Mouse (Mus musculus) 3134 (cell line): ENCODE data around the gene Rgs19.

Experiments used
- DNase-seq: peaks from one replicate; pipeline ENCODE4 v3.0.0-alpha.2; 2011; ENCODE audit warnings: low spot score; ENCODE audit not compliant: insufficient read length; ENCODE audit errors: extremely low read depth

Gene Rgs19

GRCm38 (mm10) chr2:181684713-181685112 lies 9.1 kb downstream of the Rgs19 start:
- DNase-seq = no peak

GRCm38 (mm10) chr2:181683381-181683780 lies 10.4 kb downstream of the Rgs19 start:
- DNase-seq = no peak

- DNase-seq = no peak
These were observed 11.8 kb downstream of the Rgs19 start for GRCm38 (mm10) chr2:181681978-181682377.

DNA sequence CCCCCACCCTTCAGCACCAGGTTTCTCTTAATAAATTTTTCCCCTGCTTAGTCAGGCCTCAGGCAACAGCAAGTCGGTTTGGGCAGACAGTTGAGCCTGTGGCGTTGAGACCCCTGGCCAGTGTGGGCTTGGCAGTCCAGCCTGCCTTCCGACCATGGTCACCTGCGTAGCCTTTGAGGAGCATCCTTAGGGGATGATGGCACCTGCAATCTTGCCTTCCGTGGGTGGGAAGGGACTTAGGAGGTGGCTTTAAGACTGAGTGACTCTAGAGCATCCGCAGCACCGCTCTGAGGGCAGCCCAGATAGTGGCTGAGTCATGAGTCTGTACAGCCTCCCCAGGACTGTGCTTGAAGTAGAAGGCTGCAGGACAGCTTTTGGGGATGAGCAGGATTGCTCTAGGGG lies 13.1 kb downstream of the Rgs19 start:
- DNase-seq = peak; percentile 61

- peak; percentile 84 for DNase-seq
These were observed 13.6 kb downstream of the Rgs19 start, which contains the start of gene Tcea2 for GRCm38 (mm10) chr2:181679951-181680715. Gene Tcea2 (plus strand): TSS chr2:181680310.

- DNase-seq = peak; percentile 62
These were observed 15.0 kb downstream of the Rgs19 start for GRCm38 (mm10) chr2:181678780-181679179.

GRCm38 (mm10) chr2:181677755-181678098 lies 16.1 kb downstream of the Rgs19 start:
- DNase-seq = no peak

DNA sequence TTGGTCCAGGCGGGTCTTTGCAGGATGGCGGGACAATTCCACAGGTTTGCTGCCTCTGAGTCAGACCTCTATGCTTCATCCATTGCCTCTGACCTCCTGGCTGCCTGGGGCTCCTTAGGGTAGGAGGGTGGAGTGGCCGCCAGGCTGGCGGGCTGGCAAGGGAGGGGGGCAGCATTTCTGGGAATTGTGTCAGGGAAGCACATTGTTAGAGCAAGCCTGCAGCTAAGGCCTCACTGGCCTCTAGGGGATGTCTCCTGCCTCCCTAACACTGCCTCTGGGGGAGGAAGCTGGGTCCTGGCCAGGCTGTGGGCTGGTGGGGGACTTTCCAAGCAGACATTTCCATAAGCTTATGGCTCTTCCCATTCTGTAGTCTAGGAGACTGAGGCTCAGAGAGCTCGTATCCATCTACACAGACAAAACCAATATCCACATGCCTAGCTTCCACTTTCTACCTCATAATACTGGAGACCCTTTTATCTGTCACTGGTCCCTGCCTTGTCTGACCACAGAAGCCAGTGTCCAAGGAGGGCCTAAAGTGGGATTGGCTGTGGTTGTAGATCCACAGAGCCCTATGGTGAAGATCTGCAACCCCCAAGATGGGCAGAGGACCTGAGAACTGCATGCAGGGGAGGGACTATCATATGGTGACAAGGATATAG lies 16.6 kb downstream of the Rgs19 start:
- peak; percentile 42 for DNase-seq

GRCm38 (mm10) chr2:181676424-181676823 lies 17.4 kb downstream of the Rgs19 start:
- no peak for DNase-seq

- peak; percentile 80 for DNase-seq
These were observed 18.3 kb downstream of the Rgs19 start for GRCm38 (mm10) chr2:181675454-181675853.

DNA sequence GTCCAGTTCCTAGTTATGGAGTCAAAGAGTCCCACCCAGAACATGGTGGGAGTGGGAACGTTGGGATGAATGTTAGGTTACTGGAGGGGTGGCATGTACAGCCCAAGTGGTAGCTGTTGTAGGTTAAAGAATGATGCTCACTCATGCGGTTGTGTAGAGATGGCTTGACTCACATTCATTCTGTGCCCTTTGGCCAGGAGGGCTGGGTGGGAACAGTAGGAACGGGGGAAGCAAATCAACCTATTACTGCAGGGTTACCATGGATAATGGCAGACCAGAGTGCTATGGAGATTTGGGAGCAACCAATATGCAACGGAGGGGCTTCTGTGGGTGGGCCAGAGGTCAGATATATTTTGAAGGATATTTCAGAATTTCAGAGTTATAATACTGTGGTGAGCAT lies 18.8 kb downstream of the Rgs19 start:
- DNase-seq = no peak

GRCm38 (mm10) chr2:181673501-181673900 lies 20.3 kb downstream of the Rgs19 start:
- no peak for DNase-seq

- DNase-seq = no peak
These were observed 21.8 kb downstream of the Rgs19 start for GRCm38 (mm10) chr2:181671984-181672383.

DNA sequence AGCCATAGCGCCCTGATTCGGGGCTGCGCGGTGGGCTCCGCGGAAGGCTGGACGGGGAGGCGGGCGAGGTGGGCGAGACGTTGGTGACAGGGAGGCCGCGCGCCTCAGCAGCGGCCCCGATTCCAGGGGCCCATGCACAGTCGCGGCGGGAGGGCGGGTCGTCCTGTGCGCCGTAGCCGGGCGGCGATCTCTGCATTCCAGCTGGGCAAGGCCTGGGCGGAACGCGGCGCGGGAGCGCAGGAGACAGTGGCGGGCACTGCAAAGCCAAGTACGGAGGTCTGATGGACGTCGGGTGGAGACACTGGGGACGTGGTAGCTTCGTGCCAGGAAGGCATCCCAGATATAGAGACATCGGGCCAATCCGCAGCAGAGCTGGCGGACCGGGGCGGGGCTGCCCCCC lies 22.5 kb downstream of the Rgs19 start, which contains the start of gene Sox18:
TSS of gene Sox18 (minus strand) at position 315 of the 400 bp plus-strand sequence.
- no peak for DNase-seq

GRCm38 (mm10) chr2:181670913-181671311 lies 22.9 kb downstream of the Rgs19 start:
- DNase-seq = no peak

DNA sequence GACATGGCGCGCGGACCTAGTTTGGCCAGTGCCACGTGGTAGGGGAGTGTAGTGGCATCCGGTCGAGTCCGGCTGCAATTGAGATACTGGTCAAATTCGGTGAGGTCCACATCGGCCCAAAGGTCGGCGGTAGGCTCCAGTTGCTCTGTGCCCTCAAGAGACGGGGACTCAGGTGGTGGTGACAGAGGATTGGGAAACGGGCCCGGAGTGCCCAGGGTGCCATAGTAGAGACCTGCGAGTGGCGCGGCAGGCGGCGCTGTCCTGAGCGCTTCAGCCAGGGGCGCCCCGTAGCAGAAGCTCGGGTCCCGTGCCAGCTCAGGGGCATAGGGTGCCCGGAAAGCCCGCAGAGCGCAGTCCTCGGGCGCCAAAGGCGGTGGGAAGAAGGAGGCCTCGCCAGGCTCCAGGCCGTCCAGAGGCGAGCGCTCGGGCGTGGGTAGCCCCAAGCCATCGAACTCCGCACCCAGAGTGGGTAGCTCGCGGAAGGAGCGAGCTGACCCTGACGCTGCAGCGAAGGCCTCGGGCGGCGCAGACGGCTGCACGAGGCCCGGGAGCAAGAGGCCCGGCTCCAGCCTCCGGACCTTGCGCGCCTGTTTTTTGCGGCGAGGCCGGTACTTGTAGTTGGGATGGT lies 23.4 kb downstream of the Rgs19 start:
- DNase-seq = no peak

GRCm38 (mm10) chr2:181663298-181663630 lies 30.5 kb downstream of the Rgs19 start:
- DNase-seq = no peak

DNA sequence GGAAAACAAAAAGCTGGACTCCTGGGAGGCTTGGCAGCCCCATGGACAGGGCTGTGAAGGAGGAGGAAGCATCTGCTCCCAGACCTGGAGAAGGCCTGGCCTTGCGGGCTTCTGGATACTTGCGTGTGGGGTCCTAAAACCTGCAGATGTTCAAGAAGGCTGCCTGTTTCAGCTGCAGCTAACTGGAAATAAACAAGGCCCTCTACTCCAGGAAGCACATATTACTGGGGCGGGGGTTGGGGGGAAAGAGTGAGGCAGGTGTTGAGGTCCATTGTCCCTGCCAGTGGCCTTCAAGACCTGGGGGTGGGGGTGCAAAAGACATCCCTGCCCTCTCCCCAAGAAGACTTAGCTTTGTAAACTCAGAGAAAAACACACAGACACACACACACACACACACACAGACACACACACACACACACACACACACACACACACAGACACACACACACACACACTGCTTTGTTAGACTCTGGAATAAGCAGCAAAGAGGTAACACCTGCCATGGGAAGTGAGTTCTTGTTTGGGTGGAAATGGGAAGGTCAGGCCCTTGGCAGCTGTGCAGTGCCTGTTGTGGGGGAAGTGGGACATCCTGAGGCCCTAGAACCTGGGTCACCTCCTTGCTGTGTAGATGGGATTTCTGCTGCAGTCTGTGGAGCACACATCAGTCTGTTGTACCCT lies 31.0 kb downstream of the Rgs19 start:
- no peak for DNase-seq

DNA sequence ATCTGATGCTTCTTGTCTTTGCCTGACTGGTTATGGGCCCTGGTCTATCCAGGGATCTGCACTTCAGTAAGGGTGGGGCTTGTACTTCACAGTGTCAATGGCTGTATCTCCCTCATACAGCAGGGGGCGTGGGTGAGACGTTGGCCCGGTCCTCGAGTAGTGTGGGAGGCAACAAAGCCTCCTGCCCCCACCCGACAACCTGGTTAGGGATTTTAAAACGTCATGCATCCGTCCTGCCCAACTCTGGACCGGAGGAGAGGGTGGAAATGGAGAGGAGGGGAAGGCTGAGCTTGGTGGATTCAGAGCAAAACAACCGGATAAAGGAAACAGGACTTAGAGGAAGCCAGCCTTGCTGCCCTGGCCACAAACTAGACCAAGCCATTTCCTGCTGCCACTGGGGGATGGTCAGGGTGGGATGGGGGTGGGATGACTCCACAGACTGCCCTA lies 34.1 kb downstream of the Rgs19 start:
- DNase-seq = peak; percentile 49

GRCm38 (mm10) chr2:181658930-181659555 lies 34.7 kb downstream of the Rgs19 start:
- DNase-seq = no peak

- no peak for DNase-seq
These were observed 35.2 kb downstream of the Rgs19 start for GRCm38 (mm10) chr2:181658528-181658927.
